Mouse (Mus musculus): ENCODE measurements around the gene Casz1. TPM values are rescaled to one million over a fixed set of nuclear protein-coding genes. Genes with fewer than 3 reads are reported as not detected.

Casz1 gene
- polyA plus RNA-seq, 1 experiment from 2014 or later = 16.1 TPM

DNA sequence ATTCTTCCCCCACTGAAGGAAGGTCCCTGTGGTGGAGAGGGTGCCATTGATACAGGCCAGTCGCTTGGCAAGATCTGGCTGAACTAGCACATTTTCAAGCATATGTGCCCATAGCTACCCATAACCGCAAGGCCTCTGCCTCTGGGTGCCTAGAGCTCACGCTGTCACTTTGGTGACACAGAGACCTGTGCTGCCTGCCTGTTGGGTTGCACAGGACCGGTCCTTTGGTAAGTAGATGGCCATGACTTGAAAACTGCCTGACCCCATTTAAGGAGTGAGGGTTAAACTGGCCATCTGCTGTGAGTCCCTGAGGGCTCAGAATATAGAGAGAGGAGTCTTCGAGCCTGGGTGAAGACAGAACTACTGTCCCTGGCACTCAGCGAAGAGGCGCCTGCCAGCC, 55.2 kb downstream of the Casz1 start:
- peak; percentile 17; the same call in 1 of the 2 replicates for ATAC-seq (ENCODE audit: low read depth)
- Histone ChIP-seq H3K27me3 (ENCODE audit: control insufficient read depth, insufficient read depth, low read length) (peaks cover 11% of the 10 kb centered on the region; the same call in 1 of the 2 replicates), H3K4me2 (ENCODE audit: low read depth, low read length) (peak overlapping the region; percentile 43; the same call in 1 of the 2 replicates), H3K9ac (replicated peaks; ENCODE audit: low read depth, low read length) (no peak overlapping the region), H3K27ac (ENCODE audit: low read depth, low read length) (no peak overlapping the region), H3K4me1 (ENCODE audit: control insufficient read depth, insufficient read depth, low read length) (peaks cover 24% of the 10 kb centered on the region; the same call in 1 of the 2 replicates), H3K4me3 (ENCODE audit: low read depth, low read length) (no peak overlapping the region), H3K36me3 (ENCODE audit: control insufficient read depth, insufficient read depth, low read length) (no peaks in the 10 kb centered on the region), H3K9me3 (ENCODE audit: control insufficient read depth, low read length) (no peaks in the 10 kb centered on the region)
- 40% methylated on average over 7 of the region's 7 CpGs for WGBS

DNA sequence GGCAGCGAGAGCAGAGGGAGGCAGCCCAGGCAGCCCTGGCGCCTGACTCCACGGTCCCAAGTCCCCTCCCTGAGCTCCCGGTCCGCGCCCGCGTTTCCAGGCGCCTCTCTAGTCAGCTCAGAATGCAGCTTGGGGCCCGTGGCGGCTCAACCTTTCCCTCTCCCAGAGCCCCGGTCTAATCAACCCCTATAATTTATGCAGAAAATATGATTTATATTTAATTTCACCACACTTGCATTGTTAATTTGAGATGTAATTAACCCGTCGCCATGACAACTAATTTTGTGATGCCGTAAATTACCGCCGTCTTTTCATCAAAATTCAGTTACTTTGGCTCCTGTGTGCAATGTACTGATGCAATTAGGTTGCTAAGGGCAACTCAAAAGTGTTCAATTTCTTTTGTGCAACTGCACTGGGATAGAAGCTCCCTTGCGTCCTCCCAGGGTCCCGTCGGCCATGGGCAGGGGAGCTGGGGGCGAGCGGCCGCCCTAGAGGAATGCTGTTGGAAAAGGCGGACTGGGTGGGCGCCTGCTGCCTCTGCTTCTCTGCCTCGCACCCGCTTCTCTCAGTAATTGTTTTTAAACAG, 55.8 kb downstream of the Casz1 start:
- H3K4me3 ChIP-seq (ENCODE audit: low read depth, low read length) = no peak overlapping the region; the same call in 1 of the 2 replicates
- no peak overlapping the region for H3K9ac ChIP-seq (replicated peaks; ENCODE audit: low read depth, low read length)
- peak overlapping the region; percentile 43 for H3K4me2 ChIP-seq (ENCODE audit: low read depth, low read length)
- peak; percentile 68 for ATAC-seq (ENCODE audit: low read depth)
- H3K4me1 ChIP-seq (ENCODE audit: control insufficient read depth, insufficient read depth, low read length) = peaks cover 24% of the 10 kb centered on the region; the same call in 1 of the 2 replicates
- H3K27ac ChIP-seq (ENCODE audit: low read depth, low read length) = peak overlapping the region; percentile 71
- no peaks in the 10 kb centered on the region for H3K36me3 ChIP-seq (ENCODE audit: control insufficient read depth, insufficient read depth, low read length)
- H3K27me3 ChIP-seq (ENCODE audit: control insufficient read depth, insufficient read depth, low read length) = peaks cover 11% of the 10 kb centered on the region; the same call in 1 of the 2 replicates
- H3K9me3 ChIP-seq (ENCODE audit: control insufficient read depth, low read length) = no peaks in the 10 kb centered on the region
- 2% methylated on average over 27 of the region's 27 CpGs for WGBS

DNA sequence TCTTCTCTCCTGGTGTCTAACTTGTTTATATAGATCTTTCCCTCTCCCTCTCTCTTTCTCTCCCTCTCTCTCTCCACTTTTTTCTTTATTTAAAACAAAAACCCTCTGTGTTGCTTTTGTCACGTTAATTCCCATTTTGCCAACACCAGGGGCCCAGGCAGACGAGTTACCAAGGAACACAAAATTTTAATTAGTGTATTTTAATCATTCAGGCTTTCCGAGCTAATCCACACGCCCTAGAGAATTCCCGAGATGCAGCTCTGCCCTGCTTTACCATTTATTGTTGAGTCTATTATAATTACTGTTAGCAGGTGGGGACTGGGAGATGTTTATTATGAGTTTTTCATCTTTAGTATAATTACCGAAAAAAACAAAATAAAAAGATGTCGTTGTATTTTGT, 56.4 kb downstream of the Casz1 start:
- H3K36me3 ChIP-seq (ENCODE audit: control insufficient read depth, insufficient read depth, low read length) = no peaks in the 10 kb centered on the region
- no peak for ATAC-seq (ENCODE audit: low read depth)
- no peaks in the 10 kb centered on the region for H3K9me3 ChIP-seq (ENCODE audit: control insufficient read depth, low read length)
- WGBS = 17% methylated on average over 7 of the region's 7 CpGs
- H3K4me3 ChIP-seq (ENCODE audit: low read depth, low read length) = no peak overlapping the region
- peaks cover 24% of the 10 kb centered on the region; the same call in 1 of the 2 replicates for H3K4me1 ChIP-seq (ENCODE audit: control insufficient read depth, insufficient read depth, low read length)
- H3K9ac ChIP-seq (replicated peaks; ENCODE audit: low read depth, low read length) = no peak overlapping the region
- peak overlapping the region; percentile 43; the same call in 1 of the 2 replicates for H3K4me2 ChIP-seq (ENCODE audit: low read depth, low read length)
- peak overlapping the region; percentile 71 for H3K27ac ChIP-seq (ENCODE audit: low read depth, low read length)
- peaks cover 14% of the 10 kb centered on the region for H3K27me3 ChIP-seq (ENCODE audit: control insufficient read depth, insufficient read depth, low read length)

DNA sequence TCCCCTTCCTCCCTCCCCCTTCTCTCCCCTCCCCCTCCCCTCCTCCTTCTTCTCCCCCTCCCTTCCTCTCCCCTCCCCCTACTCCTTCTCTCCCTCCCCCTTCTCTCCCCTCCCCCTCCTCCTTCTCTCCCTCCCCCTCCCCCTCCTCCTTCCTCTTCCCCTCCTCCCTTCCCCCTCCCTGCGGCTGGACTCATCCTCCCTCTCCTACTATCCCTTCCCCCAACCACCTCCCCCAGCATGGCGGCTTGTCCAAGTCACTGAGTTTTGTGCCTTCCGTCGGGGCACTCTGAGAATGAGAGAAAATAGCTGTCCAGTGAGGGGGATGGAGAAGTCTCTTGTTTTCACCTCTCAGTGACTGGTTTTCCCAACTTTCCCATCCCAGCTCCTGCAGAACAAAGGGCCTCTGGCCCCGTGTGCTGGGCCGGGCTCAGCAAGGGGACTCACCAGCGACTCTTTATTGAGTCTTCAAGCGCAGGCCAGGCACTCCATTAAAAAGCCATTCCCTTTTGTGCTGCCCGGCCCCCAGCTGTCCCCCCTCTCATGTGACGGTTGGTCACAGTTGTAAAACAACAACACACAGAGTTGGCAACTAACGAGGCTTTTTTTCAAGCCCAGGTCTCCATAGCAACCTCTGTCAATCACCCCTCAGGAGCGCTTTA, 62.7 kb downstream of the Casz1 start:
- Histone ChIP-seq H3K36me3 (ENCODE audit: control insufficient read depth, insufficient read depth, low read length) (no peaks in the 10 kb centered on the region), H3K4me2 (ENCODE audit: low read depth, low read length) (no peak overlapping the region), H3K4me3 (ENCODE audit: low read depth, low read length) (no peak overlapping the region), H3K4me1 (ENCODE audit: control insufficient read depth, insufficient read depth, low read length) (peaks cover 18% of the 10 kb centered on the region; the same call in 1 of the 2 replicates), H3K27ac (ENCODE audit: low read depth, low read length) (no peak overlapping the region), H3K27me3 (ENCODE audit: control insufficient read depth, insufficient read depth, low read length) (peaks cover 19% of the 10 kb centered on the region), H3K9me3 (ENCODE audit: control insufficient read depth, low read length) (no peaks in the 10 kb centered on the region), H3K9ac (replicated peaks; ENCODE audit: low read depth, low read length) (no peak overlapping the region)
- ATAC-seq (ENCODE audit: low read depth) = peak; percentile 62
- WGBS = 2% methylated on average over 12 of the region's 12 CpGs

DNA sequence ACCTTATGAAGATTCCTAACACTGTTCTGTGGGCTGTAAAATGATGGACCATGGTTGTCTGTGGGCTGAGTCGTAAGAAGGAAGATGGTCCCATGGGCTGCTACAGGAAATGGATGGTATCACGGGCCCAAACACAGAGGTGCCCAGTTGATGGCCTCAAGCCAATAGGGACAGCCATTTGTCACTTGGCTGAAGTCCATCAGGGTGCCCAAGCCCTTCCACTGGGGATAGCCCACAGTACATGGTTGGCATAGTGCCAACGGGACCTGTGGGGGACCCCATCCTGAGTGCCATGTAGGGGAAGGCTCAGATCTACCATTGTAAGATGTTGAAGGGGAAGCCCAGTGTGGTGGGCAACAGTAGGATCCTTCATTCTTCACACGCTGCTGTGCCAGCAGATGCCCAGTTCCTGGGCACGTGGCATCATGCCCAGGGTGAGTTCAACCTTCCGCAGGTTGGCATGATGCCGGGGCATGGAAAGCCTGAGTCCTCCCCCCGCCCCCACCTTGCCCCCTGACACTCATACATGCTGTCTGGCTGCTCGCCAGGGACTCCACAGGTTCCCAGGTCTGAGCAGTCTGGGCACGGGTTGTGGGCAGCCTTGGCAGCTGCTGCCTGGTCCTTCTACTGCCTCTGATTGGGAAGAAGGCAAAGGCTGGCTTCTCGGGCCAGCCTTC, 63.6 kb downstream of the Casz1 start:
- peaks cover 21% of the 10 kb centered on the region for H3K27me3 ChIP-seq (ENCODE audit: control insufficient read depth, insufficient read depth, low read length)
- no peak overlapping the region for H3K4me3 ChIP-seq (ENCODE audit: low read depth, low read length)

DNA sequence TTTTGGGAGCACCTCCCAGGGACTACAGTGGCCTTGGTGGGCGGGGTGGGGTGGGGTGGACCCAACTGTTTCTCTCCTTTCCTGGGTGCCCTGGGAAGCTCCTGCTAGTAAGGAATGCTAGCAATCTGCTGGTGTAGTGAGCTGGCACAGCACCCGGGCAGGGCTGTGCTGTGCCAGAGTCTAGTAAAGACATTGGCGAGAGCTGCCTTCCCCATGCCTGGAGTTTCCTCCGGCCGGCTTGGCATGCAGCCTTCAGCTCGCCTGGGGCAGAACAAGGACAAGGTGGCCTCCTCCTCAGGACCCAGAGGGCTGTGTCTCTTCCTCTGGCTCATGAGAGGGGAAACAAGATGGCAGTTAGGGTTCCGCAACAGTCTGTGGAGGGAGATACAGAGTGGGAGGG, 65.3 kb downstream of the Casz1 start:
- Histone ChIP-seq H3K4me1 (ENCODE audit: control insufficient read depth, insufficient read depth, low read length) (peaks cover 20% of the 10 kb centered on the region; the same call in 1 of the 2 replicates), H3K4me2 (ENCODE audit: low read depth, low read length) (no peak overlapping the region), H3K4me3 (ENCODE audit: low read depth, low read length) (no peak overlapping the region), H3K9me3 (ENCODE audit: control insufficient read depth, low read length) (no peaks in the 10 kb centered on the region), H3K27me3 (ENCODE audit: control insufficient read depth, insufficient read depth, low read length) (peaks cover 29% of the 10 kb centered on the region), H3K27ac (ENCODE audit: low read depth, low read length) (no peak overlapping the region), H3K36me3 (ENCODE audit: control insufficient read depth, insufficient read depth, low read length) (no peaks in the 10 kb centered on the region), H3K9ac (replicated peaks; ENCODE audit: low read depth, low read length) (no peak overlapping the region)
- WGBS = 68% methylated on average over 7 of the region's 7 CpGs
- no peak for ATAC-seq (ENCODE audit: low read depth)

More for the DNA sequence above, 63.6 kb downstream of the Casz1 start:
- Histone ChIP-seq H3K27ac (ENCODE audit: low read depth, low read length) (no peak overlapping the region), H3K4me1 (ENCODE audit: control insufficient read depth, insufficient read depth, low read length) (peaks cover 20% of the 10 kb centered on the region; the same call in 1 of the 2 replicates), H3K36me3 (ENCODE audit: control insufficient read depth, insufficient read depth, low read length) (no peaks in the 10 kb centered on the region), H3K4me2 (ENCODE audit: low read depth, low read length) (no peak overlapping the region), H3K9ac (replicated peaks; ENCODE audit: low read depth, low read length) (no peak overlapping the region), H3K9me3 (ENCODE audit: control insufficient read depth, low read length) (no peaks in the 10 kb centered on the region)
- WGBS = 47% methylated on average over 11 of the region's 11 CpGs
- peak; percentile 70 for ATAC-seq (ENCODE audit: low read depth)

DNA sequence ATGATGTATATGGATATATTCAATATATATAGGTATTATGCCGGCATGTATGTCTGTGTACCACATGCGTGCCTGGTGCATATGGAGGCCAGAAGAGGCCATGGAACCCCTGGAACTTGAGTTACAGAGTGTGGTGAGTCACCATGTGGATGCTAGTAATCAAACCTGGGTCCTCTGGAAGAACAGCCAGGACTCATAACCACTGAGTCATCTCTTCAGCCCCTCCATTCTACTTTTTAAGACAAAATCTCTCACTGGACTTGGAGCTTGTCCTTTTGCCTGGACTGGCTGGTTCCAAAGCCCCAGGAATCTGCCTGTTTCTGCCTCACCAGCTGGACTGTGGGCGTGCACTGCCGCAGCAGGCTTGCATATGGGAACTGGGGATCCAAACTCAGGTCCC, 66.3 kb downstream of the Casz1 start:
- no peaks in the 10 kb centered on the region for H3K36me3 ChIP-seq (ENCODE audit: control insufficient read depth, insufficient read depth, low read length)
- H3K4me1 ChIP-seq (ENCODE audit: control insufficient read depth, insufficient read depth, low read length) = peaks cover 20% of the 10 kb centered on the region; the same call in 1 of the 2 replicates
- no peak overlapping the region for H3K27ac ChIP-seq (ENCODE audit: low read depth, low read length)
- H3K4me2 ChIP-seq (ENCODE audit: low read depth, low read length) = no peak overlapping the region
- no peaks in the 10 kb centered on the region for H3K9me3 ChIP-seq (ENCODE audit: control insufficient read depth, low read length)
- H3K4me3 ChIP-seq (ENCODE audit: low read depth, low read length) = no peak overlapping the region
- no peak overlapping the region for H3K9ac ChIP-seq (replicated peaks; ENCODE audit: low read depth, low read length)
- no peak for ATAC-seq (ENCODE audit: low read depth)
- 94% methylated on average over 4 of the region's 4 CpGs for WGBS
- peaks cover 30% of the 10 kb centered on the region for H3K27me3 ChIP-seq (ENCODE audit: control insufficient read depth, insufficient read depth, low read length)

DNA sequence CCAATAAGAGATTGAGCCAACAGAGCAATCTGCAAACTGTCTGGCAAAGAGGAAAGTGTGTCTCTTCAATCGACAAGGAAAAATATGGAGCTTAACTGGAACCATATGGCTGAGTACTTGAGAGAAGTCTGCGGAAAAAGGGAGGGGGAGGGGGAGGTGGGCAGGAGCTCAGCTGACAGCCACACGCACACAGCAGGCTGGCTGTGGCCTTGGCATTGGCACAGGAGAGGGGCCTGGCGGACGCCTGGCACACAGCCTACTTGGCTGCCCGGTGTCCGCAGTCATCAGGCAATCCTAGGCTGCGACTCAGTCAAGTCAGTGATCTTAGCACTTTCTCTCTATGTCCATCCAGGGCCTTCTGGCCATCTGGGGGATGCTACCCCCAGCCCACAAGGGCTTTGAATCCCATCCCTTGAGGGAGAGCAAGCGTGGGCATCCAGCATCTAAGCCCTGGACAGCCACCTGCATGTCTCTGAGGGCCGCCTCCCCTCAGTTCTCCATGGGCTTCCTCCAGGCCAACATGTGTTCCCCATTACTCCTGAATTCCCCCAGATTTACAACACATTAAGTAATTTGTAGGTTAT, 67.6 kb downstream of the Casz1 start:
- Histone ChIP-seq H3K4me1 (ENCODE audit: control insufficient read depth, insufficient read depth, low read length) (peaks cover 26% of the 10 kb centered on the region; the same call in 1 of the 2 replicates), H3K9ac (replicated peaks; ENCODE audit: low read depth, low read length) (no peak overlapping the region), H3K9me3 (ENCODE audit: control insufficient read depth, low read length) (no peaks in the 10 kb centered on the region), H3K27ac (ENCODE audit: low read depth, low read length) (no peak overlapping the region), H3K4me2 (ENCODE audit: low read depth, low read length) (no peak overlapping the region), H3K4me3 (ENCODE audit: low read depth, low read length) (no peak overlapping the region), H3K27me3 (ENCODE audit: control insufficient read depth, insufficient read depth, low read length) (peaks cover 28% of the 10 kb centered on the region), H3K36me3 (ENCODE audit: control insufficient read depth, insufficient read depth, low read length) (no peaks in the 10 kb centered on the region)
- ATAC-seq (ENCODE audit: low read depth) = peak; percentile 36; the same call in 1 of the 2 replicates
- WGBS = 22% methylated on average over 10 of the region's 10 CpGs
